Mouse (Mus musculus): ENCODE results near the gene Abhd2. TPM values are rescaled to one million over a fixed set of nuclear protein-coding genes. Genes with fewer than 3 reads are reported as not detected.
A peak's percentile ranks its signal among the peaks of the same experiment; 100 is the strongest.

The Abhd2 gene
- polyA plus RNA-seq, 1 experiment from 2014 or later = 9.6 TPM

- ATAC-seq (ENCODE audit: insufficient number of reproducible peaks, low FRiP score, low TSS enrichment, low read depth) = no peak
- Histone ChIP-seq H3K27me3 (no peaks in the 10 kb centered on the region), H3K4me3 (no peak overlapping the region), H3K9me3 (no peaks in the 10 kb centered on the region), H3K4me2 (no peak overlapping the region), H3K27ac (no peak overlapping the region), H3K36me3 (peaks cover 12% of the 10 kb centered on the region), H3K4me1 (peaks cover 14% of the 10 kb centered on the region), H3K9ac (no peak overlapping the region)
- 43% methylated on average over 13 of the region's 13 CpGs for WGBS
Observed at GRCm38 (mm10) chr7:79300432-79301151, 27.6 kb downstream of the Abhd2 start.

DNA sequence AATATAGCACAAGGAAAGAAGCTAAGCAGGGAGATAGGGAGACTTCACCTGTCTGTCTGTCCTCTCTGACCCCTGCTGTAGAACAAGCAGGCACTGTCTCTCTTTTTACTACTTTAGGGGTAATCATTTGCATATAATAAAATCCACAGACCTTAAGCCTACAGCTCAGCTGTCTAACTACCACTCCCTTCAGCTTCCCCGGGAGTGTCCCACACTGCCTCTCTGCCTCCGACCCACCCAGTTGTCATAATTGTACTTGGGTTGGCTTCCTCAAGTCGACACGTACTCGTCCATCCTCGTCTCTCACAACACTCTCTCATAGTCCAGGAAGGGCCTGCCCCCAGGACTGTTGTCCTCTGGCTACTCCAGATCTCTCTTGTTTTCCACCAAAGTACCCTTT, 29.1 kb downstream of the Abhd2 start:
- no peaks in the 10 kb centered on the region for H3K27me3 ChIP-seq
- no peak for ATAC-seq (ENCODE audit: insufficient number of reproducible peaks, low FRiP score, low TSS enrichment, low read depth)
- peaks cover 14% of the 10 kb centered on the region; the same call in 1 of the 2 replicates for H3K4me1 ChIP-seq
- no peak overlapping the region for H3K4me2 ChIP-seq
- H3K4me3 ChIP-seq = no peak overlapping the region
- peaks cover 12% of the 10 kb centered on the region for H3K36me3 ChIP-seq
- H3K9ac ChIP-seq = no peak overlapping the region
- no peaks in the 10 kb centered on the region for H3K9me3 ChIP-seq
- no peak overlapping the region for H3K27ac ChIP-seq
- WGBS = 74% methylated on average over 6 of the region's 6 CpGs

DNA sequence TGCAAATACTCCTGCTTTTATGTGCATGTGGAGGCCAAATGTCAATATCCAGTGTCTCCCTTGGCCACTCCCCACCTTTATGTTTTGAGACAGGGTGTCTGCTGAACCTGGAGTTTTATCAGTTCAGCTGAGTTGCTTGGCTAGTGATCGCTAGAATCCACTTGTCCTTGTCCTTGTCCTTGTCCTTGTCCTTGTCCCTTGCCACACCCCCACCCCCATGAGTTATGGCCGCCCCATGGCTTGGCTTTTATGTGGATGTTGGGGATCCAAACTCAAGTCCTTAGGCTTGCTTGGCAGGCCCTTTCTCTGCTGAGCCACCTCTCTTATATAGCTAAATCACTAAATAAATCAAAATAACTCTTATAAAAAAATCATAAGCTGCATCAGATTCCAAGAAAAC, 29.6 kb downstream of the Abhd2 start:
- Histone ChIP-seq H3K4me1 (peaks cover 14% of the 10 kb centered on the region; the same call in 1 of the 2 replicates), H3K9ac (no peak overlapping the region), H3K36me3 (peaks cover 9% of the 10 kb centered on the region), H3K9me3 (no peaks in the 10 kb centered on the region), H3K4me3 (no peak overlapping the region), H3K27ac (no peak overlapping the region), H3K27me3 (no peaks in the 10 kb centered on the region), H3K4me2 (no peak overlapping the region)
- ATAC-seq (ENCODE audit: insufficient number of reproducible peaks, low FRiP score, low TSS enrichment, low read depth) = no peak
- WGBS = 75% methylated on average over 2 of the region's 2 CpGs

- ATAC-seq (ENCODE audit: insufficient number of reproducible peaks, low FRiP score, low TSS enrichment, low read depth) = no peak
- H3K4me1 ChIP-seq = peaks cover 14% of the 10 kb centered on the region; the same call in 1 of the 2 replicates
- no peaks in the 10 kb centered on the region for H3K9me3 ChIP-seq
- no peak overlapping the region for H3K4me2 ChIP-seq
- H3K4me3 ChIP-seq = no peak overlapping the region
- H3K27ac ChIP-seq = no peak overlapping the region
- no peak overlapping the region for H3K9ac ChIP-seq
- no peaks in the 10 kb centered on the region for H3K27me3 ChIP-seq
- WGBS = 70% methylated on average over 6 of the region's 6 CpGs
- peaks cover 2% of the 10 kb centered on the region; the same call in 1 of the 2 replicates for H3K36me3 ChIP-seq
Observed at GRCm38 (mm10) chr7:79303183-79303761, 30.3 kb downstream of the Abhd2 start.

DNA sequence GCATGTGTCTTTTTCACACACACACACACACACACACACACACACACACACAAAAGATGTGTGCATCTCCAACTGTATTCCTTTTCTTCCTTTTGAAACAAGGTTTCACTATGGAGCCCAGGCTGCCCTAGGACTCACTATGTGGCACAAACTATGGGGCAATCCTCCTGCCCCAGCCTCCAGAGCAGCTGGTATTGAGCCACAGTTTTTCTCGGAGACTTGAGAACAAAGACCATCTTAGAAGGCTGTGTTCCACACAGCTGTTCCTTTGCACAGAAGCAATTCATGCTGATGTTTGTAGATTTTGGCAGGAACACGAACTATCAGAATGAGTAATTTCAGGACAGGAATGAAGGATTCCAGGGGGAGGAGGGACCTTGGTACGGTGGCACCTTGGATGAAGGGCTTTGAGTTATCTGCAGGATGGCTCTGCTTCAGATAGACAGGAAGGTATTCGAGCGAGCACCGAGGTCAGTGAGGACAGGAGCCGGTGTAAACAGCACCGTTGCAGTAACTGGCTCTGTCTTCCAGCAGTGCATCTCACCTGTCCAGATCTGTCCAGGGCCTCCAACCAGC, 35.5 kb downstream of the Abhd2 start:
- Histone ChIP-seq H3K4me3 (no peak overlapping the region), H3K36me3 (no peaks in the 10 kb centered on the region), H3K4me1 (peaks cover 25% of the 10 kb centered on the region), H3K4me2 (no peak overlapping the region), H3K9ac (no peak overlapping the region), H3K27me3 (no peaks in the 10 kb centered on the region), H3K27ac (no peak overlapping the region), H3K9me3 (no peaks in the 10 kb centered on the region)
- no peak for ATAC-seq (ENCODE audit: insufficient number of reproducible peaks, low FRiP score, low TSS enrichment, low read depth)
- WGBS = 71% methylated on average over 8 of the region's 8 CpGs

GRCm38 (mm10) chr7:79309247-79310190, 36.5 kb downstream of the Abhd2 start:
- H3K9ac ChIP-seq = no peak overlapping the region
- ATAC-seq (ENCODE audit: insufficient number of reproducible peaks, low FRiP score, low TSS enrichment, low read depth) = no peak
- no peaks in the 10 kb centered on the region for H3K9me3 ChIP-seq
- H3K27ac ChIP-seq = no peak overlapping the region
- H3K36me3 ChIP-seq = no peaks in the 10 kb centered on the region
- WGBS = 57% methylated on average over 19 of the region's 19 CpGs
- H3K4me1 ChIP-seq = peaks cover 27% of the 10 kb centered on the region
- no peaks in the 10 kb centered on the region for H3K27me3 ChIP-seq
- H3K4me3 ChIP-seq = no peak overlapping the region
- no peak overlapping the region for H3K4me2 ChIP-seq

DNA sequence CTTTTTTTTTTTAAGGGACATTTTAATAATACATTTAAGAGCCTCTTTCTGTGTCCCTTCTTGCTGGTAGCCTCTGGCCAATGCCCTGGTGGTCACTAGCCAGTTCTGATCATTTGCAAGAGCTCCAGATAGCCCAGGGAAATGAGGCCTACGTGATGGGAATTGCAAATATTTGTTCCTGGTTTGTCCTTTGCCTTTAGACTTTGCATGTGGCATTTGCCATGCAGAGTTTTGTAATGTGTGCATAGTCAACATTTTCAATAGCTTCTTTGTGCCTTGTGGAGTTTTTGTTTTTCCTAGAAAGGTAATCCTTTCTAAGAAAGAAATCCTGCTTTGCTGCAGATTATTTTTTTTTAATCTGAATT, 37.2 kb downstream of the Abhd2 start:
- WGBS = 70% methylated on average over 1 of the region's 1 CpGs
- no peak overlapping the region for H3K9ac ChIP-seq
- ATAC-seq (ENCODE audit: insufficient number of reproducible peaks, low FRiP score, low TSS enrichment, low read depth) = no peak
- no peaks in the 10 kb centered on the region for H3K36me3 ChIP-seq
- H3K27ac ChIP-seq = no peak overlapping the region
- no peak overlapping the region for H3K4me2 ChIP-seq
- no peaks in the 10 kb centered on the region for H3K9me3 ChIP-seq
- no peaks in the 10 kb centered on the region for H3K27me3 ChIP-seq
- H3K4me3 ChIP-seq = no peak overlapping the region
- peaks cover 33% of the 10 kb centered on the region for H3K4me1 ChIP-seq

- no peak overlapping the region for H3K4me2 ChIP-seq
- 90% methylated on average over 5 of the region's 5 CpGs for WGBS
- H3K27ac ChIP-seq = peak overlapping the region; percentile 51
- no peaks in the 10 kb centered on the region for H3K27me3 ChIP-seq
- peaks cover 41% of the 10 kb centered on the region for H3K4me1 ChIP-seq
- ATAC-seq (ENCODE audit: insufficient number of reproducible peaks, low FRiP score, low TSS enrichment, low read depth) = no peak
- H3K36me3 ChIP-seq = no peaks in the 10 kb centered on the region
- no peaks in the 10 kb centered on the region for H3K9me3 ChIP-seq
- H3K9ac ChIP-seq = no peak overlapping the region
- no peak overlapping the region for H3K4me3 ChIP-seq
Observed at GRCm38 (mm10) chr7:79311420-79311988, 38.5 kb downstream of the Abhd2 start.

DNA sequence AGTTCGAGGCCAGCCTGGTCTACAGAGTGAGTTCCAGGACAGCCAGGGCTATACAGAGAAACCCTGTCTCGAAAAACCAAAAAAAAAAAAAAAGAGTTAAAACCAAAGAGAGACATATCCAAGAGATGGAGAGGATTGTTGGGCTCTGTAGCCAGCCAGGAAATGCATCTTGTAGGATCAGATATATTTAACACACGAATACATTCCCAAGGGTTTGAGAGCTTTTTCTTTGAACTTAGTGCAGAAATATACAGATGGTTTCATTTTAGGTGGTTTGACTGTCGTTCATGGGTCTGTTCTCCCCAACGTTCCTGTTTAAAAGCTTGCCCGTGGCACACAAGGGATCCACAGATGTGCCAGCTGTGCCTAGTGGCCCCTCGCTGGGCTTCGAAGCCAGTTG, 39.2 kb downstream of the Abhd2 start:
- no peak for ATAC-seq (ENCODE audit: insufficient number of reproducible peaks, low FRiP score, low TSS enrichment, low read depth)
- H3K9me3 ChIP-seq = no peaks in the 10 kb centered on the region
- H3K27me3 ChIP-seq = no peaks in the 10 kb centered on the region
- H3K9ac ChIP-seq = no peak overlapping the region
- 35% methylated on average over 8 of the region's 8 CpGs for WGBS
- H3K36me3 ChIP-seq = no peaks in the 10 kb centered on the region
- H3K27ac ChIP-seq = peak overlapping the region; percentile 87
- H3K4me2 ChIP-seq = no peak overlapping the region
- H3K4me3 ChIP-seq = no peak overlapping the region
- peaks cover 47% of the 10 kb centered on the region for H3K4me1 ChIP-seq

DNA sequence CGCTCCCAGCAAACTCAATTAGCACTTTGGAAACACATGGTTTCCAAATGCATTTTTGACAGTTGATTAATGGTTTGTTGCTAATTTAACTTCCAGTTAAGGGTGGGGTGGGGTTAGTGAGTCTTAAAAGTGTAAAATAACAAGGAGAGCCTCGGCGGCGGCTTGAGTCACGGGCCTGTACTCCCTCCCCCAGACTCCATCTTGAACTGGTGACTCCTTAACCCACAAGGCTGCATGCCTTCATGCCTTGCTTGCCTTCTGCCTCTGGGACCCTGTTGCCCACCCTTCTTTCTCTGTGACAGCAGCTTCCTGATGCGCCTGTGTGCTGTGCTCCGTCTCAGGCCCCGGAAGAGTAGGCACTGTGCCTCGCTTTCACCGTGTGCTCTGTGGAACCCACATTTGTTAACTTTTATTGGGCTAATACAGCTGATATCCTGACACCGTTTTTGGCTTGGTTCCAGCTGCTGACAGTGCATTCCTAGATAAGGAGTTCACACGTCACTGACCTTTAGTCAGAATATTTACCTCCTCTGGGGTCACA, 40.6 kb downstream of the Abhd2 start:
- Histone ChIP-seq H3K27ac (no peak overlapping the region), H3K4me2 (no peak overlapping the region), H3K27me3 (no peaks in the 10 kb centered on the region), H3K9ac (no peak overlapping the region), H3K4me3 (no peak overlapping the region), H3K4me1 (peaks cover 60% of the 10 kb centered on the region), H3K36me3 (no peaks in the 10 kb centered on the region), H3K9me3 (no peaks in the 10 kb centered on the region)
- 26% methylated on average over 12 of the region's 12 CpGs for WGBS
- ATAC-seq (ENCODE audit: insufficient number of reproducible peaks, low FRiP score, low TSS enrichment, low read depth) = no peak

DNA sequence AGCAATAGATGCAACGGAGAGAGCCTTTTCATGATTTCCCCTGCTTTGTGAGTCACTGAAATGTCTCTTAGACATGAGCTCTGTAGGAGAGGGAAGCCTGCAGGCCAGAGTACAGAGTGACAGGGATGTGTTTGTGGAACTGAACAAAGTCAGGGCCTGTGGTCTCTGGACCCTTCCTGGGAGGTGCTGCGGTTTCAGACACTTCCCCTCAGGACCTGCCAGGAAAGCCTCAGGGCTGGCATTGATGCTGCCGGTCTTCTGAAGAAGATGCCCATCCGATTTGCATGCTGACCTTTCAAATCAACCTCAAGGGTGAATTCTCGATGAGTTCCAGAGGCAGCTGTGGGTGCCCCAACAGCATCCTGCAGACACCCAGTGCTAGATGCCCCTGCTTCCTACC, 41.5 kb downstream of the Abhd2 start:
- Histone ChIP-seq H3K9ac (no peak overlapping the region), H3K36me3 (no peaks in the 10 kb centered on the region), H3K4me2 (no peak overlapping the region), H3K4me1 (peaks cover 58% of the 10 kb centered on the region), H3K9me3 (no peaks in the 10 kb centered on the region), H3K27me3 (no peaks in the 10 kb centered on the region), H3K27ac (no peak overlapping the region), H3K4me3 (no peak overlapping the region)
- no peak for ATAC-seq (ENCODE audit: insufficient number of reproducible peaks, low FRiP score, low TSS enrichment, low read depth)
- 61% methylated on average over 5 of the region's 5 CpGs for WGBS

Data from limb, embryonic 15.5 days (tissue).